Mouse (Mus musculus): ENCODE measurements around the gene Gm8237. TPM values are rescaled to one million over a fixed set of nuclear protein-coding genes. Genes with fewer than 3 reads are reported as not detected.
"Not testable (repeated sequence)": the region's sequence is repeated elsewhere in the genome, so short reads cannot be mapped to it uniquely, and the experiment has no call there.

Gm8237 gene
- polyA plus RNA-seq (2016; fragmentation: Nextera tagmentation; extraction: Ambion mirVana) = 0.23 TPM in 1 of 2 replicates, not detected in the other

GRCm38 (mm10) chr14:5880241-5880640 is at the start of gene Gm8237:
Gm8237 (minus strand) TSS chr14:5880382.
- DNase-seq (ENCODE audit: low spot score); H3K36me3 ChIP-seq; H3K27ac ChIP-seq; H3K9me3 ChIP-seq; H3K4me1 ChIP-seq; H3K27me3 ChIP-seq (ENCODE audit: insufficient read depth, poor library complexity, severe bottlenecking): not testable (repeated sequence)
- H3K4me3 ChIP-seq = peak within 1 kb of the TSS; percentile 52
- WGBS = 3% methylated on average over 19 of the region's 22 CpGs

- not testable (repeated sequence) for H3K9me3 ChIP-seq; H3K27me3 ChIP-seq (ENCODE audit: insufficient read depth, poor library complexity, severe bottlenecking); H3K4me1 ChIP-seq; H3K27ac ChIP-seq; H3K36me3 ChIP-seq; DNase-seq (ENCODE audit: low spot score); H3K4me3 ChIP-seq
- 71% methylated on average over 7 of the region's 7 CpGs for WGBS
Observed at GRCm38 (mm10) chr14:5923276-5923675, 43.1 kb upstream of the Gm8237 start.

- H3K36me3 ChIP-seq; DNase-seq (ENCODE audit: low spot score); H3K27me3 ChIP-seq (ENCODE audit: insufficient read depth, poor library complexity, severe bottlenecking); H3K9me3 ChIP-seq; H3K4me1 ChIP-seq; H3K27ac ChIP-seq; H3K4me3 ChIP-seq: not testable (repeated sequence)
- WGBS = 83% methylated on average over 4 of the region's 4 CpGs
Observed at GRCm38 (mm10) chr14:5918330-5918942, 38.3 kb upstream of the Gm8237 start.

- not testable (repeated sequence) for H3K9me3 ChIP-seq; DNase-seq (ENCODE audit: low spot score); H3K4me3 ChIP-seq; H3K4me1 ChIP-seq; H3K27me3 ChIP-seq (ENCODE audit: insufficient read depth, poor library complexity, severe bottlenecking); H3K36me3 ChIP-seq; H3K27ac ChIP-seq
- WGBS = 63% methylated on average over 2 of the region's 2 CpGs
Observed at GRCm38 (mm10) chr14:5913701-5914100, 33.5 kb upstream of the Gm8237 start.

- under 1% methylated on average over 22 of the region's 28 CpGs for WGBS
- H3K4me3 ChIP-seq = peak overlapping the region; percentile 52
- DNase-seq (ENCODE audit: low spot score); H3K27me3 ChIP-seq (ENCODE audit: insufficient read depth, poor library complexity, severe bottlenecking); H3K27ac ChIP-seq; H3K36me3 ChIP-seq; H3K4me1 ChIP-seq; H3K9me3 ChIP-seq: not testable (repeated sequence)
Observed at GRCm38 (mm10) chr14:5879791-5880190, 391 bp downstream of the Gm8237 start.

- H3K27me3 ChIP-seq (ENCODE audit: insufficient read depth, poor library complexity, severe bottlenecking); H3K4me1 ChIP-seq; H3K27ac ChIP-seq; H3K4me3 ChIP-seq; DNase-seq (ENCODE audit: low spot score); H3K36me3 ChIP-seq; H3K9me3 ChIP-seq: not testable (repeated sequence)
- WGBS = 4% methylated on average over 7 of the region's 11 CpGs
Observed at GRCm38 (mm10) chr14:5879136-5879535, 1.0 kb downstream of the Gm8237 start.

- H3K9me3 ChIP-seq; H3K27me3 ChIP-seq (ENCODE audit: insufficient read depth, poor library complexity, severe bottlenecking); DNase-seq (ENCODE audit: low spot score); H3K4me3 ChIP-seq; H3K27ac ChIP-seq; H3K4me1 ChIP-seq; H3K36me3 ChIP-seq: not testable (repeated sequence)
- 72% methylated on average over 3 of the region's 3 CpGs for WGBS
Observed at GRCm38 (mm10) chr14:5855911-5856310, 24.3 kb downstream of the Gm8237 start.

- no CpG with 5 or more reads among the region's 3 CpGs for WGBS
- not testable (repeated sequence) for H3K4me1 ChIP-seq; H3K27me3 ChIP-seq (ENCODE audit: insufficient read depth, poor library complexity, severe bottlenecking); DNase-seq (ENCODE audit: low spot score); H3K4me3 ChIP-seq; H3K36me3 ChIP-seq; H3K27ac ChIP-seq; H3K9me3 ChIP-seq
Observed at GRCm38 (mm10) chr14:5830229-5830628, 50.0 kb downstream of the Gm8237 start, which contains the start of gene Gm3424. Gm3424 (minus strand) TSS chr14:5830329.

GRCm38 (mm10) chr14:5812699-5813356 is 67.4 kb downstream of the Gm8237 start:
- not testable (repeated sequence) for H3K9me3 ChIP-seq; DNase-seq (ENCODE audit: low spot score); H3K4me3 ChIP-seq; H3K4me1 ChIP-seq; H3K36me3 ChIP-seq; H3K27me3 ChIP-seq (ENCODE audit: insufficient read depth, poor library complexity, severe bottlenecking); H3K27ac ChIP-seq
- no CpG with 5 or more reads among the region's 47 CpGs for WGBS

Other genes starting within 250 kb of the Gm8237 start
- gene Gm8265, start 247.4 kb downstream of the Gm8237 start, polyA plus RNA-seq (2016; fragmentation: Nextera tagmentation; extraction: Ambion mirVana) = not detected in 2 replicates
- not detected in 2 replicates for gene Gm9603, start 192.9 kb downstream of the Gm8237 start, polyA plus RNA-seq (2016; fragmentation: Nextera tagmentation; extraction: Ambion mirVana)
- 0.11 and 0.20 TPM in 2 replicates for gene Gm3373, start 138.8 kb downstream of the Gm8237 start, polyA plus RNA-seq (2016; fragmentation: Nextera tagmentation; extraction: Ambion mirVana)
- gene Gm3383, start 72.4 kb downstream of the Gm8237 start, polyA plus RNA-seq (2016; fragmentation: Nextera tagmentation; extraction: Ambion mirVana) = 0.90 and 1.3 TPM in 2 replicates
- not detected in 2 replicates for gene Gm3424, start 50.1 kb downstream of the Gm8237 start, polyA plus RNA-seq (2016; fragmentation: Nextera tagmentation; extraction: Ambion mirVana)
- gene Gm3248, start 81.4 kb upstream of the Gm8237 start, polyA plus RNA-seq (2016; fragmentation: Nextera tagmentation; extraction: Ambion mirVana) = 1.1 and 1.7 TPM in 2 replicates
- not detected in 2 replicates for gene Gm3453, start 98.8 kb upstream of the Gm8237 start, polyA plus RNA-seq (2016; fragmentation: Nextera tagmentation; extraction: Ambion mirVana)
- gene Gm6337, start 177.9 kb upstream of the Gm8237 start, polyA plus RNA-seq (2016; fragmentation: Nextera tagmentation; extraction: Ambion mirVana) = not detected in 2 replicates
- 0.95 and 1.2 TPM in 2 replicates for gene Gm8206, start 213.6 kb upstream of the Gm8237 start, polyA plus RNA-seq (2016; fragmentation: Nextera tagmentation; extraction: Ambion mirVana)
- gene Gm3468, start 228.3 kb upstream of the Gm8237 start, polyA plus RNA-seq (2016; fragmentation: Nextera tagmentation; extraction: Ambion mirVana) = 3.2 and 3.4 TPM in 2 replicates
- gene Gm3476, start 245.4 kb upstream of the Gm8237 start, polyA plus RNA-seq (2016; fragmentation: Nextera tagmentation; extraction: Ambion mirVana) = not detected in 2 replicates

All from heart, embryonic 10.5 days (tissue).